Mouse (Mus musculus): ENCODE measurements around the gene Rnf130.
A peak's percentile ranks its signal among the peaks of the same experiment; 100 is the strongest.

The Rnf130 gene

DNA sequence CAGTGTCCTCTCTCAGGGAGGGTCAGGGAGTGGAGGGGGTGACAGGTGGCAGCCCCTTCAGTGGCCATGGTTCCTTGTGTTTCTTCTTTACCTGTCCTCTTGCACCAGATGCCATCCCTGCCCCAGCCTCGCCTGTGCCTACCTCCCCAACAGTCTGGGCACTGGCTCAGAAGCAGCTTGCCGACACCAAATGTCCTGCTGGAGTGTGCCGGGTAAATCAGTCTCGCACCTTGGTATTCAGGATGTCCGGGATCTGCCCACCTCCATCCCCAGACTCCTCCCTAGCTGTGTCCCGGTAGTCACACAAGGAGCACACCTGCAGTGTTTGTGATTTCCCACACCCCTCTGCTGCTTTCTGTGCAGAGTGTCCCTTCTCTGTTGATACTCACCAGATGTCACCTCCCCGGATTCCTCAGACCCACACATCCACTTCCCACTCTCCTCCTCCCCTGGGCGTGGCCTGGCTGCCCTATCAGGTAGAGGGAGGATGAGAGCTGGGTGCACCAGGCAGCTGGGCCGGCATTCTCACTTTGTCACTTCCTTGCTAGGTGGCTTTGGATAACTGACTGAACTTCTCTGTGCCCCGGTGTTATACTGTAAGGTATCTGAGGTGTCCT, 113.2 kb downstream of the Rnf130 start:
- no peak for DNase-seq (ENCODE audit: extremely low spot score)

GRCm38 (mm10) chr11:50139571-50139970, 114.4 kb downstream of the Rnf130 start:
- DNase-seq (ENCODE audit: extremely low spot score): no peak

DNA sequence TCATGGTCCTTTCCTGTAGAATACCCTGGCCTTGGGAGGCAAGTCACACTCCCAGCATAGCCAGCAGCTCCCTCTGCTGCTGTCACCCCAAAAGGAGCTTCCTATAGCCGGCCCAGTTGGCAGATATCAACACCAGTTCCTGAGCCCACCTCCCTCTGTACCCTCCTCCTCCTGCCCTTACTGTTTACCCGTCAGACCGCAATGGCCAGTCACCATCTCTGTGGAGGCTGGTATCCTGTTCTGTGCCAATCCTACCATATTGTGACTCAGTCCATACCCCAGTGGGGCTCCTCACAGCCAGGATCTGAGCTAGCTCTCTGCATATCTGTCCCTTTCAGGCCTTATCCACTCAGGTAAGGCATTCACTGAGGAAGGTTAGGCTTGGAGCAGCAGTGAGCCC, 120.4 kb downstream of the Rnf130 start:
- no peak for DNase-seq (ENCODE audit: extremely low spot score)

DNA sequence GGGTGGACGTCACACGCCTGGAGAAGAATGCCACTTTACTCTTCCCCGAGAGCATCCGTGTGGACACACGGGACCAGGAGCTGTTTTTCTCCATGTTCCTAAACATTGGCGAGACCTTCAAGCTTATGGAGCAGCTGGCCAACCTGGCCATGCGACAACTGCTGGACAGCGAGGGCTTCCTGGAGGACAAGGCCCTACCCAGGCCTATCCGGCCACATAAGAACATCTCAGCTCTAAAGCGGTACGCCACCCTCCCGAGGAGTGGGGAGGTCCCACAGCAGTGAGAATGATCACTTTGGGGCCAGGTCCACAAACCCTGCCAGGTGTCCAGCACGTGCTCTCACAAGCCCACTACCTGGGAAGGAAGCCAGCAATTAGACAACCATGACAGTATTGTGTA, 121.0 kb downstream of the Rnf130 start:
- DNase-seq (ENCODE audit: extremely low spot score): no peak

DNA sequence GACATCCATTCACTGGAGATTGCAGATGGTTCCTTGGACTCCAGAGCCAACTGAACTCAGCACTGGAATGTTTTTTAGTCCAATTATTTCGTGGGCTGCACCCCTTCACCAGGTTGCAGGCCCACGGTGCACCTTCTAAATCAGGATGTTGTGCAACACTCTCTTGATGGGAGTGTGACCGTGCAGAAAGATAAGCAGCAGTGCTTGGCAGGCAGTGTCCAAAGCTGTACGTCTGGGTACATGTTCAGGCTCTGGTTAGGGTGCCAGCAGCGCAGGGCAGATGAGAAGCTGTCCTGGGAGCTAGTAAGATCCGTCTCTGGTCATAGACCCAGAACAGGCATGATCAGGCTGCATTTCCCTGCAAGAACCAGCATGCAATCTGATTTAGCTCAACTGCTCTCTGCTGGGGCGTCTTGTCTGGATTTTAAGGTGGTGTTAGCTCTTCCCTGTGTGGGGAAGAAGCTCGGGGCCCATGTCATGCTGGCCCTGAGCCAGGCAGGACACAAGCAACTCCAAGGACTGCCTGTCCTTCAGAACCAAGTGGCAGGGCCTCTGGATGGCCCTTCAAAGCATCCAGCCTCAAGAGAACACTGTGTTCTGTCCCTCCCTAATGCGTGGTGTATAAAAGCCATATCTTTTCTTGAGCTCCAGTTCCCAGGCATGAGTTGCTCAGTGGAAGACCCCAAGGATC, 122.3 kb downstream of the Rnf130 start:
- no peak for DNase-seq (ENCODE audit: extremely low spot score)

GRCm38 (mm10) chr11:50147958-50148476, 122.9 kb downstream of the Rnf130 start:
- no peak for DNase-seq (ENCODE audit: extremely low spot score)

GRCm38 (mm10) chr11:50149200-50149599, 124.1 kb downstream of the Rnf130 start:
- no peak for DNase-seq (ENCODE audit: extremely low spot score)

DNA sequence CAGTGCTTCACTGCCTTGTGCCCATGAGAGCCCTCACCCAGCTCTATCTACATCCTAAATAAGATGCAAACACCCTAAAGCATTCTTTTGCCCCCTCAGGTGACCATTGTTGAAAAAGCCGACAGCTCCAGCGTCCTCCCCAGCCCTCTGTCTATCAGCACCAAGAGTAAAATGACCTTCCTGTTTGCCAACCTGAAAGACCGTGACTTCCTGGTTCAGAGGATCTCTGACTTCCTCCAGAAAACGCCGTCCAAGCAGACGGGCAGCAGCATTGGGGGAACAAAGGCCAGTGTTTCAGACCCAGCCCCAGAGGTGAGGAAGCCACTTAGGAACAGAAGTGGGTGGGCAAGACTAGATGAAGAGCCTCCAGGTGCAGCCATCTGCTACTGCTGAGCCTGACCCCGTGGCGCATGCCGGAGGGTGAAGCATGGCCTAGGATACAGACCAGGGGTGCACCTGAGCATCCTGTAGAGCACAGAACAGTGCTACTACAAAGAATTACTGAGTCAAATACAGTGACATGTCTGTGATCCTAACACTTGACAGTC, 124.5 kb downstream of the Rnf130 start:
- DNase-seq (ENCODE audit: extremely low spot score): no peak

GRCm38 (mm10) chr11:50151374-50151773, 126.2 kb downstream of the Rnf130 start:
- DNase-seq (ENCODE audit: extremely low spot score): no peak

DNA sequence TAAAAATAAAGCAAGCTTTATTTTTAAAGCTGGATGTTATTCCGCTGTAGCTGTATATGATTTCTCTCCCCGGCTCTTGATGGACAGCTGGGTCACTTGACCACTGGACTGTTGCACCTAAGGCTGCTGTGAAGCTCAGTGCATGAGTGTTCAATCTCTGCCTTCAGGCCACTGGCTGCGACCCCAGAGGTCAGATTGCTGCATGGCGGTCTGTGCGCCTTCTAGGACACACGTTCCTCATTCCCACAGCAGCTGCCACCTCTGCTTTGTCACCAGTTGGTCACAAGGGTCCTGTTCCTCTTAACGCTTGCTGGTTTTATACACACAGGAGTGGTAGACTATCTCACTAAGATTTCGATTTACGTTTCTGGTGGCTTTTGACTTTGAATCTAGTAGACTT, 129.0 kb downstream of the Rnf130 start:
- peak; percentile 40 for DNase-seq (ENCODE audit: extremely low spot score)

Measured in embryo, embryonic 9.5 days (tissue).